ENCODE assay signal across 25 mouse cellular contexts in the genomic region with DNA sequence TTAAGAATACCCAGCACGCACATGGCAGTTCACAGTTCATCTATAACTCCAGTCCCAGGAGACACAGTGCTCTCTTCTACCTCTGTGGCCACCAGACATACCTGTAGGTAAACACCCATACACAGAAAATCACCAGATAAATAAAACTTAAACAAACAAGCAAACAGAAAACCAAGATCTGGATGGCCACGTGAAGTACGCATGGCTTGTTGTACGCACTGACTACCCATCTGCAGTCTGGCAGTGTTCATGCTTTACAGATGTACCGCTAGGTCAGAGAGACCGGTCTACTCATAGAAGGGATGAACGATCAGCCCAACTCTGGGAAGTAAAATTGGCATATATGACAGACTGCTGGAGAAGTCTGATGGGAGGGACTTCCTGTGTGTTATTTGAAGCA. TPM values are rescaled to one million over a fixed set of nuclear protein-coding genes. Genes with fewer than 3 reads are reported as not detected.
DNase-seq lines count a peak whose midpoint lies in the region; ATAC-seq and TF ChIP-seq lines count a peak whose summit lies in the region.
"Had no signal": no experiment of that assay in that cellular context is flagged by ENCODE, and none has a peak within 500 bp of the region (broad histone marks: within the 10 kb centered on the region; RNA-seq: fewer than 3 reads in every experiment).

No protein-coding gene starts in this region.

- no peaks in the 10 kb centered on the region for H3K36me3 ChIP-seq in intestine, embryonic 16.5 days (ENCODE audit: control insufficient read depth, insufficient read depth, low read length)
- H3K36me3 ChIP-seq in intestine, embryonic 15.5 days: no peaks in the 10 kb centered on the region
- H3K36me3 ChIP-seq in liver, embryonic 13.5 days: no peaks in the 10 kb centered on the region
- no peaks in the 10 kb centered on the region for H3K36me3 ChIP-seq in lung, postnatal 0 days (ENCODE audit: insufficient read depth, low read length)
- H3K36me3 ChIP-seq in liver, postnatal 0 days (replicated peaks; ENCODE audit: insufficient read depth, low read length): no peaks in the 10 kb centered on the region
- H3K36me3 ChIP-seq: embryonic facial prominence, embryonic 13.5 days; embryonic facial prominence, embryonic 15.5 days; forebrain, embryonic 12.5 days had no signal

- no peak overlapping the region for H3K4me2 ChIP-seq in intestine, embryonic 16.5 days (ENCODE audit: low read depth, low read length)
- no peak overlapping the region for H3K4me2 ChIP-seq in intestine, embryonic 15.5 days (replicated peaks)
- no peak overlapping the region for H3K4me2 ChIP-seq in liver, embryonic 13.5 days
- H3K4me2 ChIP-seq in lung, postnatal 0 days (replicated peaks; ENCODE audit: low read depth, low read length): no peak overlapping the region
- H3K4me2 ChIP-seq in liver, postnatal 0 days (ENCODE audit: low read depth, low read length): no peak overlapping the region
- H3K4me2 ChIP-seq: embryonic facial prominence, embryonic 13.5 days; embryonic facial prominence, embryonic 15.5 days; forebrain, embryonic 12.5 days had no signal

- TF ChIP-seq EP300 in lung, postnatal 0 days (IDR thresholded peaks at IDR 0.05): no peak
- TF ChIP-seq EP300 in liver, postnatal 0 days (IDR thresholded peaks at IDR 0.05; ENCODE audit: low read depth): no peak

- 92% methylated on average over 7 of the region's 7 CpGs for WGBS in intestine, embryonic 16.5 days
- 93% methylated on average over 7 of the region's 7 CpGs for WGBS in intestine, embryonic 15.5 days
- WGBS in liver, embryonic 13.5 days (ENCODE audit: insufficient replicate concordance): 81% methylated on average over 7 of the region's 7 CpGs
- 85% methylated on average over 7 of the region's 7 CpGs for WGBS in lung, postnatal 0 days
- 90% methylated on average over 7 of the region's 7 CpGs for WGBS in lung, adult 2 months
- WGBS in liver, postnatal 0 days (ENCODE audit: insufficient replicate concordance): 81% methylated on average over 7 of the region's 7 CpGs

- H3K9me3 ChIP-seq in intestine, embryonic 16.5 days (ENCODE audit: control insufficient read depth, low read length): no peaks in the 10 kb centered on the region
- no peaks in the 10 kb centered on the region for H3K9me3 ChIP-seq in intestine, embryonic 15.5 days
- H3K9me3 ChIP-seq in liver, embryonic 13.5 days (replicated peaks): no peaks in the 10 kb centered on the region
- no peaks in the 10 kb centered on the region for H3K9me3 ChIP-seq in lung, postnatal 0 days (ENCODE audit: low read length)
- H3K9me3 ChIP-seq in liver, postnatal 0 days (ENCODE audit: low read length): no peaks in the 10 kb centered on the region
- H3K9me3 ChIP-seq: embryonic facial prominence, embryonic 13.5 days; embryonic facial prominence, embryonic 15.5 days; forebrain, embryonic 10.5 days had no signal

- 0 out of 2 replicates have a peak overlapping the region, but pooled peaks have one; percentile 8 for H3K27ac ChIP-seq in intestine, embryonic 16.5 days (ENCODE audit: low read length)
- H3K27ac ChIP-seq in intestine, embryonic 15.5 days: no peak overlapping the region
- peak overlapping the region; percentile 21; the same call in 1 of the 2 replicates for H3K27ac ChIP-seq in liver, embryonic 13.5 days
- H3K27ac ChIP-seq in lung, postnatal 0 days (ENCODE audit: low read length): 0 out of 2 replicates have a peak overlapping the region, but pooled peaks have one; percentile 32
- H3K27ac ChIP-seq in liver, postnatal 0 days (ENCODE audit: low read depth): peak overlapping the region; percentile 84
- H3K27ac ChIP-seq: embryonic facial prominence, embryonic 13.5 days; embryonic facial prominence, embryonic 15.5 days; forebrain, embryonic 10.5 days; forebrain, embryonic 12.5 days had no signal

- H3K4me1 ChIP-seq in intestine, embryonic 16.5 days (ENCODE audit: control insufficient read depth, insufficient read depth, low read length): peaks cover 10% of the 10 kb centered on the region
- peaks cover 5% of the 10 kb centered on the region for H3K4me1 ChIP-seq in intestine, embryonic 15.5 days (replicated peaks)
- peaks cover 15% of the 10 kb centered on the region for H3K4me1 ChIP-seq in liver, embryonic 13.5 days (replicated peaks)
- no peaks in the 10 kb centered on the region for H3K4me1 ChIP-seq in lung, postnatal 0 days (ENCODE audit: insufficient read depth, low read depth, low read length)
- H3K4me1 ChIP-seq in lung, adult 2 months (ENCODE audit: control insufficient read depth, insufficient read depth, low read length): no peaks in the 10 kb centered on the region; the same call in 1 of the 2 replicates
- peaks cover 28% of the 10 kb centered on the region for H3K4me1 ChIP-seq in liver, postnatal 0 days (ENCODE audit: insufficient read depth)
- H3K4me1 ChIP-seq: embryonic facial prominence, embryonic 13.5 days; embryonic facial prominence, embryonic 15.5 days; forebrain, embryonic 10.5 days; forebrain, embryonic 12.5 days had no signal

- no peak for TF ChIP-seq CTCF in lung, postnatal 0 days (IDR thresholded peaks at IDR 0.05)
- TF ChIP-seq CTCF in lung, adult 2 months (IDR thresholded peaks at IDR 0.05; ENCODE audit: insufficient read depth, low read length): no peak
- TF ChIP-seq CTCF in liver, postnatal 0 days (IDR thresholded peaks at IDR 0.05; ENCODE audit: low read depth): no peak

- DNase-seq in liver, embryonic 13.5 days: no peak
- DNase-seq in liver: no peak
- no peak for DNase-seq in lung, postnatal 0 days (ENCODE audit: low spot score)
- no peak for DNase-seq in lung, adult 2 months
- DNase-seq in liver, postnatal 0 days: no peak
- no peak for DNase-seq in kidney, postnatal 4 days
- DNase-seq: adrenal gland, adult 2 months; adrenal gland, postnatal 10 days; adrenal gland, postnatal 25 days; cerebellum, adult 11 months; cerebellum, adult 18-20 months; cerebellum, adult 8-10 months; cerebellum, adult 9-11 months; cerebellum, postnatal 14 days; embryo, embryonic 11 days had no signal

- no peaks in the 10 kb centered on the region for H3K27me3 ChIP-seq in intestine, embryonic 16.5 days (replicated peaks; ENCODE audit: control insufficient read depth, insufficient read depth, low read length)
- no peaks in the 10 kb centered on the region for H3K27me3 ChIP-seq in intestine, embryonic 15.5 days (replicated peaks)
- H3K27me3 ChIP-seq in liver, embryonic 13.5 days: no peaks in the 10 kb centered on the region
- H3K27me3 ChIP-seq in lung, postnatal 0 days (replicated peaks; ENCODE audit: insufficient read depth, low read length): no peaks in the 10 kb centered on the region
- no peaks in the 10 kb centered on the region for H3K27me3 ChIP-seq in liver, postnatal 0 days (ENCODE audit: insufficient read depth, low read length)
- H3K27me3 ChIP-seq: embryonic facial prominence, embryonic 13.5 days; embryonic facial prominence, embryonic 15.5 days; forebrain, embryonic 12.5 days had no signal

- ATAC-seq in intestine, embryonic 16.5 days: no peak
- ATAC-seq in intestine, embryonic 15.5 days: no peak
- no peak for ATAC-seq in liver, embryonic 13.5 days (ENCODE audit: low read depth)
- no peak for ATAC-seq in lung, postnatal 0 days
- ATAC-seq in liver, postnatal 0 days: no peak
- ATAC-seq: forebrain, embryonic 14.5 days; forebrain, embryonic 16.5 days had no signal

- TF ChIP-seq POLR2A in lung, adult 2 months (IDR thresholded peaks at IDR 0.05; ENCODE audit: borderline replicate concordance, extremely low read depth, low read depth, low read length): no peak

- no peak overlapping the region for H3K9ac ChIP-seq in intestine, embryonic 16.5 days (ENCODE audit: low read depth, low read length)
- H3K9ac ChIP-seq in intestine, embryonic 15.5 days: no peak overlapping the region
- H3K9ac ChIP-seq in liver, embryonic 13.5 days: no peak overlapping the region
- no peak overlapping the region for H3K9ac ChIP-seq in lung, postnatal 0 days (replicated peaks; ENCODE audit: low read depth)
- H3K9ac ChIP-seq in liver, postnatal 0 days (replicated peaks): no peak overlapping the region
- H3K9ac ChIP-seq: embryonic facial prominence, embryonic 13.5 days; embryonic facial prominence, embryonic 15.5 days; forebrain, embryonic 12.5 days had no signal

- H3K4me3 ChIP-seq in intestine, embryonic 16.5 days (ENCODE audit: low read length): no peak overlapping the region
- no peak overlapping the region for H3K4me3 ChIP-seq in intestine, embryonic 15.5 days (replicated peaks)
- H3K4me3 ChIP-seq in liver, embryonic 13.5 days (replicated peaks): no peak overlapping the region
- no peak overlapping the region for H3K4me3 ChIP-seq in lung, postnatal 0 days (ENCODE audit: low read depth, low read length)
- H3K4me3 ChIP-seq in lung, adult 2 months (replicated peaks; ENCODE audit: extremely low read depth, low read depth, low read length): no peak overlapping the region
- no peak overlapping the region for H3K4me3 ChIP-seq in liver, postnatal 0 days (ENCODE audit: low read depth, low read length)
- H3K4me3 ChIP-seq: embryonic facial prominence, embryonic 13.5 days; embryonic facial prominence, embryonic 15.5 days; erythroblast, embryonic 14.5 days; forebrain, embryonic 10.5 days; forebrain, embryonic 12.5 days had no signal

RNA-seq across cellular contexts. Expression of gene Cmtm8, which starts 27.8 kb away (rescaled TPM):
- polyA plus RNA-seq in intestine, embryonic 16.5 days (2015; fragmentation: Nextera tagmentation; extraction: Ambion mirVana): 80.2 and 87.3 TPM in 2 replicates
- polyA plus RNA-seq in intestine, embryonic 15.5 days (2015; fragmentation: Nextera tagmentation; extraction: Ambion mirVana): 56.6 and 63.0 TPM in 2 replicates
- polyA plus RNA-seq in liver, embryonic 13.5 days (2015; fragmentation: Nextera tagmentation; extraction: Ambion mirVana): 21.0 and 23.2 TPM in 2 replicates
- 130 and 147 TPM in 2 replicates for polyA plus RNA-seq in lung, postnatal 0 days (2015; fragmentation: Nextera tagmentation; extraction: Ambion mirVana)
- polyA plus RNA-seq in lung, adult 2 months (2012; rRNA removed): 151 and 179 TPM in 2 replicates
- polyA plus RNA-seq in liver, postnatal 0 days (2015; fragmentation: Nextera tagmentation; extraction: Ambion mirVana): 109 and 110 TPM in 2 replicates
- polyA plus RNA-seq: C2C12 had no signal

RNA-seq across cellular contexts. Expression of gene Cmtm7, which starts 34.5 kb away (rescaled TPM):
- polyA plus RNA-seq in intestine, embryonic 16.5 days (2015; fragmentation: Nextera tagmentation; extraction: Ambion mirVana): 82.5 and 86.6 TPM in 2 replicates
- polyA plus RNA-seq in intestine, embryonic 15.5 days (2015; fragmentation: Nextera tagmentation; extraction: Ambion mirVana): 89.8 and 100 TPM in 2 replicates
- polyA plus RNA-seq in liver, embryonic 13.5 days (2015; fragmentation: Nextera tagmentation; extraction: Ambion mirVana): 52.4 and 59.5 TPM in 2 replicates
- polyA plus RNA-seq in lung, postnatal 0 days (2015; fragmentation: Nextera tagmentation; extraction: Ambion mirVana): 65.0 and 74.8 TPM in 2 replicates
- 86.0 and 88.9 TPM in 2 replicates for polyA plus RNA-seq in lung, adult 2 months (2012; rRNA removed)
- polyA plus RNA-seq in liver, postnatal 0 days (2015; fragmentation: Nextera tagmentation; extraction: Ambion mirVana): 57.7 and 58.2 TPM in 2 replicates
